Mouse (Mus musculus) embryo, embryonic 11 days (tissue): ENCODE data around the gene Eno2.

Source experiments
- DNase-seq: peaks from one replicate; pipeline ENCODE4 v3.0.0-alpha.2; 2015

Eno2 gene

GRCm38 (mm10) chr6:124738511-124739023 is 30.9 kb downstream of the Eno2 start, which contains the start of gene Ptpn6:
TSS of gene Ptpn6 (minus strand) at chr6:124738714.
- peak; percentile 65 for DNase-seq

GRCm38 (mm10) chr6:124737040-124737439 is 32.4 kb downstream of the Eno2 start:
- no peak for DNase-seq

GRCm38 (mm10) chr6:124734417-124734816 is 35.1 kb downstream of the Eno2 start:
- no peak for DNase-seq

GRCm38 (mm10) chr6:124732476-124733370 is 36.8 kb downstream of the Eno2 start:
- DNase-seq, result peak; percentile 37

- DNase-seq, result no peak
Measured at GRCm38 (mm10) chr6:124731038-124731437, 38.4 kb downstream of the Eno2 start.

GRCm38 (mm10) chr6:124729850-124730705 is 39.4 kb downstream of the Eno2 start:
- no peak for DNase-seq

GRCm38 (mm10) chr6:124728621-124729020 is 40.9 kb downstream of the Eno2 start:
- DNase-seq, result no peak

- no peak for DNase-seq
Measured at GRCm38 (mm10) chr6:124724472-124724871, 45.0 kb downstream of the Eno2 start.

- DNase-seq, result no peak
Measured at GRCm38 (mm10) chr6:124723541-124723940, 45.9 kb downstream of the Eno2 start.

GRCm38 (mm10) chr6:124722876-124723473 is 46.5 kb downstream of the Eno2 start:
- DNase-seq, result no peak

GRCm38 (mm10) chr6:124720904-124721303 is 48.6 kb downstream of the Eno2 start:
- no peak for DNase-seq

- DNase-seq, result no peak
Measured at GRCm38 (mm10) chr6:124719354-124719978, 50.0 kb downstream of the Eno2 start.

GRCm38 (mm10) chr6:124718703-124719102 is 50.8 kb downstream of the Eno2 start:
- no peak for DNase-seq

- DNase-seq, result no peak
Measured at GRCm38 (mm10) chr6:124717968-124718367, 51.5 kb downstream of the Eno2 start.

- DNase-seq, result peak; percentile 71
Measured at GRCm38 (mm10) chr6:124716864-124717490, 52.5 kb downstream of the Eno2 start.

- no peak for DNase-seq
Measured at GRCm38 (mm10) chr6:124712918-124713317, 56.6 kb downstream of the Eno2 start.

GRCm38 (mm10) chr6:124711824-124712782 is 57.4 kb downstream of the Eno2 start, which contains the start of the genes Emg1 and Phb2:
TSS of gene Emg1 (minus strand) at chr6:124712178.
TSS of gene Phb2 (plus strand) at chr6:124712336.
- DNase-seq, result peak; percentile 99
